In the genomic region with DNA sequence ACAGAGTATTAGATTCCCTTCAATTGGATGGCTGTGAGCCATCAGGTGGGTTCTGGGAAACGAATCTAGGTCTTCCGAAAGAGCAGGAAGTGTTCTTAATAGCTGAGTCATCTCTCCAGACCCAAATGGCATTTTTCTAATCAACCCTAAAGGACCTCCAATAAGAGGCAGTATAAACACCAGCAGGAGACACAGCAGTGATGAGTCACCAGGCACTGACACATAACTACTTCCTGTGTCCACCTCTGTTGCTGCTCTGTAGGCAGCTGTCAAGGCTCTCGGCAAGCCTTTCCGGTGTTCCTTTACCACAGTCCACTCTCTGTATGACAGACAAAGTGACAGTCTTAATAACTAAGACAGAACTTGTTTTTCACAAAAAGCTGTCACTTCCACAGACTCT, we compare ENCODE assay signal across 11 mouse cellular contexts.
DNase-seq lines count a peak whose midpoint lies in the region; ATAC-seq and TF ChIP-seq lines count a peak whose summit lies in the region.
"Had no signal": no experiment of that assay in that cellular context is flagged by ENCODE, and none has a peak within 500 bp of the region (broad histone marks: within the 10 kb centered on the region; RNA-seq: fewer than 3 reads in every experiment).

No protein-coding gene starts in this region.

- H3K4me1 ChIP-seq in heart, embryonic 12.5 days (replicated peaks) = peaks cover 7% of the 10 kb centered on the region; the same call in 1 of the 2 replicates
- no peaks in the 10 kb centered on the region for H3K4me1 ChIP-seq in heart, embryonic 10.5 days
- no peaks in the 10 kb centered on the region for H3K4me1 ChIP-seq in intestine, embryonic 16.5 days (ENCODE audit: control insufficient read depth, insufficient read depth, low read length)
- peaks cover 3% of the 10 kb centered on the region; the same call in 1 of the 2 replicates for H3K4me1 ChIP-seq in cerebellum, adult 2 months (ENCODE audit: control insufficient read depth, insufficient read depth, low read length)
- H3K4me1 ChIP-seq in midbrain, embryonic 14.5 days (ENCODE audit: control insufficient read depth, insufficient read depth, low read length) = no peaks in the 10 kb centered on the region

- no peak overlapping the region for H3K4me3 ChIP-seq in heart, embryonic 12.5 days
- H3K4me3 ChIP-seq in heart, embryonic 10.5 days = no peak overlapping the region
- no peak overlapping the region for H3K4me3 ChIP-seq in intestine, embryonic 16.5 days (ENCODE audit: low read length)
- H3K4me3 ChIP-seq in cerebellum, adult 2 months (replicated peaks; ENCODE audit: insufficient read depth, low read depth, low read length) = no peak overlapping the region
- H3K4me3 ChIP-seq in midbrain, embryonic 14.5 days (replicated peaks; ENCODE audit: low read depth, low read length) = no peak overlapping the region

- peak; percentile 57; the same call in 1 of the 2 replicates for ATAC-seq in heart, embryonic 12.5 days (ENCODE audit: insufficient number of reproducible peaks, low FRiP score)
- ATAC-seq in intestine, embryonic 16.5 days = peak; percentile 64
- no peak for ATAC-seq in midbrain, embryonic 14.5 days (ENCODE audit: low FRiP score, low TSS enrichment)
- ATAC-seq: forebrain, embryonic 14.5 days had no signal

- no peaks in the 10 kb centered on the region for H3K27me3 ChIP-seq in heart, embryonic 12.5 days (replicated peaks)
- no peaks in the 10 kb centered on the region for H3K27me3 ChIP-seq in heart, embryonic 10.5 days (ENCODE audit: insufficient read depth, poor library complexity, severe bottlenecking)
- no peaks in the 10 kb centered on the region for H3K27me3 ChIP-seq in intestine, embryonic 16.5 days (replicated peaks; ENCODE audit: control insufficient read depth, insufficient read depth, low read length)
- H3K27me3 ChIP-seq in cerebellum, adult 2 months (ENCODE audit: control insufficient read depth, insufficient read depth, low read length) = no peaks in the 10 kb centered on the region
- H3K27me3 ChIP-seq in midbrain, embryonic 14.5 days (ENCODE audit: control insufficient read depth, insufficient read depth, low read length) = no peaks in the 10 kb centered on the region

- no peaks in the 10 kb centered on the region for H3K9me3 ChIP-seq in heart, embryonic 12.5 days (replicated peaks)
- H3K9me3 ChIP-seq in heart, embryonic 10.5 days = no peaks in the 10 kb centered on the region
- H3K9me3 ChIP-seq in intestine, embryonic 16.5 days (ENCODE audit: control insufficient read depth, low read length) = no peaks in the 10 kb centered on the region
- H3K9me3 ChIP-seq in midbrain, embryonic 14.5 days (ENCODE audit: control insufficient read depth, low read length) = no peaks in the 10 kb centered on the region

- TF ChIP-seq CTCF in cerebellum, adult 2 months (IDR thresholded peaks at IDR 0.05; ENCODE audit: borderline replicate concordance, insufficient read depth, low read depth, low read length) = no peak

- H3K4me2 ChIP-seq in heart, embryonic 12.5 days = no peak overlapping the region
- no peak overlapping the region for H3K4me2 ChIP-seq in intestine, embryonic 16.5 days (ENCODE audit: low read depth, low read length)
- H3K4me2 ChIP-seq in midbrain, embryonic 14.5 days (ENCODE audit: low read length) = no peak overlapping the region

- TF ChIP-seq POLR2A in cerebellum, adult 2 months (IDR thresholded peaks at IDR 0.05; ENCODE audit: borderline replicate concordance, insufficient read depth, low read length) = no peak

- DNase-seq in heart, embryonic 10.5 days (ENCODE audit: low spot score) = no peak
- DNase-seq in 416B (ENCODE audit: low read depth) = peak; percentile 98
- DNase-seq in adrenal gland, adult 2 months = peak; percentile 70
- DNase-seq in gastrocnemius, postnatal 25 days = no peak
- DNase-seq in cerebellum, adult 2 months = no peak
- DNase-seq in midbrain, embryonic 14.5 days = no peak
- DNase-seq: cerebellum, adult 11-12 months; heart, postnatal 4 days had no signal

- WGBS in heart, embryonic 12.5 days = 57% methylated on average over 4 of the region's 4 CpGs
- 57% methylated on average over 4 of the region's 4 CpGs for WGBS in heart, embryonic 10.5 days
- WGBS in intestine, embryonic 16.5 days = 71% methylated on average over 4 of the region's 4 CpGs
- 59% methylated on average over 4 of the region's 4 CpGs for WGBS in cerebellum, adult 2 months
- WGBS in midbrain, embryonic 14.5 days = 90% methylated on average over 4 of the region's 4 CpGs

- H3K9ac ChIP-seq in heart, embryonic 12.5 days = no peak overlapping the region
- H3K9ac ChIP-seq in intestine, embryonic 16.5 days (ENCODE audit: low read depth, low read length) = no peak overlapping the region
- H3K9ac ChIP-seq in midbrain, embryonic 14.5 days (replicated peaks; ENCODE audit: low read length) = no peak overlapping the region

- H3K36me3 ChIP-seq in heart, embryonic 12.5 days = peaks cover 14% of the 10 kb centered on the region
- peaks cover 12% of the 10 kb centered on the region for H3K36me3 ChIP-seq in heart, embryonic 10.5 days
- no peaks in the 10 kb centered on the region for H3K36me3 ChIP-seq in intestine, embryonic 16.5 days (ENCODE audit: control insufficient read depth, insufficient read depth, low read length)
- H3K36me3 ChIP-seq in midbrain, embryonic 14.5 days (ENCODE audit: control insufficient read depth, insufficient read depth, low read length) = no peaks in the 10 kb centered on the region

- H3K27ac ChIP-seq in heart, embryonic 12.5 days (ENCODE audit: poor library complexity, severe bottlenecking) = no peak overlapping the region
- no peak overlapping the region for H3K27ac ChIP-seq in heart, embryonic 10.5 days
- H3K27ac ChIP-seq in intestine, embryonic 16.5 days (ENCODE audit: low read length) = no peak overlapping the region
- H3K27ac ChIP-seq in cerebellum, adult 2 months (ENCODE audit: insufficient read depth, low read length) = no peak overlapping the region
- H3K27ac ChIP-seq in midbrain, embryonic 14.5 days (replicated peaks; ENCODE audit: low read depth, low read length) = no peak overlapping the region

Comparison
In these comparisons a context has a peak if more than half of its experiments do, and no peak if none do; other contexts are left out.
1. DNase-seq: peak in 416B (single experiment) and adrenal gland, adult 2 months (single experiment); none in heart, embryonic 10.5 days (single experiment), gastrocnemius, postnatal 25 days (single experiment), cerebellum, adult 2 months (0 of 2) and midbrain, embryonic 14.5 days (single experiment).